Mouse (Mus musculus): ENCODE results near the gene Nudt1.

DNA sequence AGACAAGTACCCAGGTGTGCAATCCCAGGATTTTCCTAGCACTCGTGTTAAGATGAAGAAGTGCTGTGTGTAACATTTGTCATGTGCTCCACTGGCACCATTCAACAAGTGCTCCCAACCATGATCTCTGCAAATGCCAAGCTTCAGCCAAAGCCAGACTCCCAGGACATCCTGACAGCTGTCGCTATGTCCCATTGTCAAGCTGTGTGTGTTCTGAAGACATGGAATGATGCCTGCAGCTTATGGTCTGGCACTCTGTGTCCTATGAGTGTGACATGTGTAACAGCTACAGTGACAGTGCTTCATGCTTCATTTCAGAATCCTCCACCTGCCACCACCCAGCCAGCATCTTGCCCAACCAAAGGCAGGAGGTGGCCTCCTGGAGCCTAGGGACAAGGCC, 37.4 kb upstream of the Nudt1 start:
- TF ChIP-seq EP300 (IDR thresholded peaks at IDR 0.05; ENCODE audit: low read length) (no peak), ZC3H11A (IDR thresholded peaks at IDR 0.05; ENCODE audit: low read depth, low read length) (no peak), PAX5 (IDR thresholded peaks at IDR 0.05; ENCODE audit: low read length) (no peak), POLR2A (IDR thresholded peaks at IDR 0.05; ENCODE audit: low read depth, low read length) (no peak), CTCF (conservative IDR thresholded peaks at IDR 0.05 in 1 of 2, IDR thresholded peaks at IDR 0.05 in 1 of 2; ENCODE audit: low read depth in 2 of 2, low read length in 2 of 2) (no peak), ETS1 (conservative IDR thresholded peaks at IDR 0.05; ENCODE audit: low read depth, low read length) (no peak), RAD21 (IDR thresholded peaks at IDR 0.05; ENCODE audit: low read depth, low read length) (no peak)

Measured in CH12.LX (cell line).